Mouse (Mus musculus): ENCODE measurements around the gene Tradd.
"Not testable (repeated sequence)": the region's sequence is repeated elsewhere in the genome, so short reads cannot be mapped to it uniquely, and the experiment has no call there.

Tradd gene

DNA sequence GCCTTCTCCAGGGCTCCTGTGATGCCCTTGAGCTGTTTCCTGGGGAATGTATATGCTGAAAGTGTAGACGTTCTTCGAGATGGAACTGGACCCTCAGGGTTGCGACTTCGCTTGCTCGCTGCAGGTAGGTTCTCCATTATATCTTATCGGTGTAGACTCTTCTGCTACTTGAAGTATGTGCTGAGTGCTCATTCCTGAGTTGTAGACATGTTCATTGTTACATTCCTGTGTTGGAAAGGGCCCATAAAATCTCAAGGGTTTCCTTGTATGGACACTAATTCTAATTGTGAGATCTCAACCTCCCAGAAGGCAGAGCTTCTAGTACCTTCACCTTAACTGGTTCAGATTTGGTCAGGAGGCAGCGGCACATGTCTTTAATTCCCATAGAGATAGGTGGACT, 23.4 kb downstream of the Tradd start:
- no peak for DNase-seq (ENCODE audit: low spot score in 2 of 2)

DNA sequence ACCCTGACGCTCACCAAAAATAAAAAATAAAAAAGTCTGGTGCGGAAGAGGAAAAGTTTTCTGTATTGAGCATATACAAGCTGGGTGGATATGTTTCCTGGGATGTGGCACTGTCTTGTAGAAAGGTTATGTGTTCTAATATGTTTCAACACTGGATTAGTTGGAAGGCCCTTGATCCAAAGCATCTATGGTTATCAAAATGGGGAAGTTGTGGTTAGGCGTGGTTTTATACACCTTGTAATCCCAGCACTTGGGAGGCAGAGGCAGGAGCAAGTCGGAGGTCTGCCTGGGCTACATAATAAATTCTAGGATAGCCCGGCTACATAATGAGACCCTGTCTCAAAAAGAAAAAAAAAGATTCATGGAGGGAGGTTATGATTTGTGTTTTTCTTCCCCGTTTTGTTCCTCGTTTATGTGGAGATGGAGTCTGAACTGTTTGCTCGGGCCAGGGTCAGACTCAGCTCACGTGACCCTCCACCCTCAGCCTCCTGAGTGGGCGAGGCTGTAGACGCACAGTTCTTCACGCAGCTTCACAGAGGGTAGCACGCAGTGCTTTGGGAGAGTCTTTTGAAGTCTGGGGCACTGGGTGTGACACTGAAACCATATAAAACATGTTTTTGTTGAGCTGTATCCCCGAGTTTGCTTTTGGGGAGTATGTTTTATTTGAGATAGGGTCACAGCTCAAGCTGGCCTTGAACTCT, 26.8 kb downstream of the Tradd start:
- DNase-seq (ENCODE audit: low spot score in 2 of 2) = no peak

DNA sequence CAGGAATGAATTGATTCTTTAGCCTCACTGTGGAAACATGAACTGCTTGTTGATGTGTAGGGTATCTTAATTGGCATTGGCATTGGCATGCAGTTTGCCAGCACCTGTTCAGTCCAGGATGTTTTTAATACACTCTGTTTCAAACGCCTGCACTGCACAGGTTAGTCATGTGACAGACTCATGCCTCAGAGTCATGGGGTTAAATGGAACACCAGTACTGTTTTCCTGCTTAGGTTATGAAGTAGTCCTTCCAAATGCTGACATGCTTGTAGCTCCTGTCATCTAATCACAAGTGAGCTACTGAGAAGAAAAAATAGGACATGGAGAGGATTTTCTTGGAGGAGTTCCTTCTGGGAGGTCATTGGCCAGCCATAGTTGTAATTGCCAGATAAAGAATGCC, 29.2 kb downstream of the Tradd start:
- no peak for DNase-seq (ENCODE audit: low spot score in 2 of 2)

DNA sequence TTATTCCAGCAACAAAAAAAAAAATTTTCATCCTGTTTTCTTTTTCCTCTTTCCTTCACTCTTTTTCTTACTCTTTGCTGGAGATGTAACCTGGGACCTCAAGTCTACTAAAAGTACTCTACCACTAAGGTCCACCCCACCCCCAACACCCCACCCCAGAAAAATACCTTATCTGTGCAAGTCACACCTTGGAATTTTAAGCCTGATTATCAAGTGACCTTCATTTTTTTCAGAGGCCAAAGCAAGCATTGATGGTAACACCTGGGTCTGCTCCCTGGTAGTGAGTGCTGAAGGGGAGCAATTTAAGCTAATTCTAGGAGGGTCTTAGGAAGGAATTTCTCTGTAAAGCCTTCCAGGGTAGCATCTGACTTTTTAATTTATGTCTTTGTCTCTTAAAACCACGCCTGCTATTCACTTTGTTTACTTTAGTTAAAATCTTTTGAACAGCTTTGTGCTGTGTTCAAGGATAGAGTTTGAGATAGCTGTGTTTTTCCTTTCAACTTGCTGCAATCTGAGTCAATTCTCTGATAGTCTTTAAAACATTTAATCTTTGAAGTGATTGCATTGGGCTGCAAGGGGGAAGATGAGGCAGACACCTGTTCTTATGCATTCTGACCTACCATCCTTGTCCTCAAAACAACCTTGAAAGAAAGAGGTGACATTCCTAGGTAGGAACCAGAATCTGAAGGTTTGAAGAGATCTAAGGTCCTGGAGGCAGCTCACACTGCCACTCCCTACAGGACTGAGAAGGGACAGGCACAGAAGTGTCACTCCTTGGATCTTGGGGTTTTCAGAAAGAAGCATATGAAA, 31.1 kb downstream of the Tradd start:
- no peak for DNase-seq (ENCODE audit: low spot score in 2 of 2)

DNA sequence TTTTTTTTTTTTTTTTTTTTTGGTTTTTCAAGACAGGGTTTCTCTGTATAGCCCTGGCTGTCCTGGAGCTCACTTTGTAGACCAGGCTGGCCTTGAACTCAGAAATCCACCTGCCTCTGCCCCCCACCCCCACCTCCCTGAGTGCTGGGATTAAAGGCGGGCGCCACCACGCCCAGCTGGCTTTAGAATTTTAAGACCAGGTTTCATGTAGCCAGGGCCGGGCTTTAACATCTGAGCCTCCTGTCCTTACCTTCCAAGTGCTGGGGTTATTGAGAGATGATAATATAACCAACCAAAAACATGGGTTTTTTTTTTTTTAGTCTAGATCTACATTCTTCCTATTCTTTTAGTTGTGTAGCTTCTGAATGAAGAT, 32.1 kb downstream of the Tradd start:
- DNase-seq (ENCODE audit: low spot score in 2 of 2) = not testable (repeated sequence)

DNA sequence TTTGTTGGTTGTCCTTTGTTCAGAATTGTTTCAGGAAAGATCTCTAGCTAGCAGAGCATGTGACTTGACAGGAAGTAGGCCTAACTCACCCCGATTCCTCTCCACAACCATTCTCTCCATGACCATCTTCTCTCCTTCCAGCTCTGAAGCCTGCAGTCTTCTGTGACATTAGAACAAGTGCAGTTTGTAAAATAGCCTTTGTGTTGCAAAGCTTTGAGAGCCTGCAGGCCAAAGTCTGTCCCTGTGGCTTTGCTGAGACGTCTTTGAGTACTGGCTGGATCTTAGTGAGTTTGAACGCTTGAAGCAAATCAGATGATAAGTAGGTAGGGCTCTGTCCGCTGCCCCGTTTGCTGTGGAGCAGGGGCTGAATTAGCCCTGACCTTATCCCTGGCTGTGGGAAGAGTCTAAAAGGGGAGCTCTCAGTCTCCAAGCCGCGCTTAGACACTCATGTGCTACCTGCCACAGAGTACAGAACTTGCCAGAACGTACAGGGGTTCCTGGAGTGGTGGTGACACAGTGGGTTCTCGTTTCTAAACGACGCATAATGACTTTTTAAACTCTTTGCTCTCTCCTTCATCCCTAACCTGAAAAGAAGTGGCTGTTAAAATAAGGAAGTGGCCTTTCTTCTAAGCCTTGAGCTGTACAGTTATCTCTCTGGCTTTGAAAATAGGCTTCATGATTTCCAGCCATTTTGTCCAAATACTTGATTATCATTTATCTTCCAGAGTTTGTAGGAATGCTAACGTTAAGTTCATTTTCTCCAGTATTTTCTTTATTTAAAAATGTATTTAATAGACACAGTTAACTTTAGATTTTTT, 32.7 kb downstream of the Tradd start:
- no peak for DNase-seq (ENCODE audit: low spot score in 2 of 2)

DNA sequence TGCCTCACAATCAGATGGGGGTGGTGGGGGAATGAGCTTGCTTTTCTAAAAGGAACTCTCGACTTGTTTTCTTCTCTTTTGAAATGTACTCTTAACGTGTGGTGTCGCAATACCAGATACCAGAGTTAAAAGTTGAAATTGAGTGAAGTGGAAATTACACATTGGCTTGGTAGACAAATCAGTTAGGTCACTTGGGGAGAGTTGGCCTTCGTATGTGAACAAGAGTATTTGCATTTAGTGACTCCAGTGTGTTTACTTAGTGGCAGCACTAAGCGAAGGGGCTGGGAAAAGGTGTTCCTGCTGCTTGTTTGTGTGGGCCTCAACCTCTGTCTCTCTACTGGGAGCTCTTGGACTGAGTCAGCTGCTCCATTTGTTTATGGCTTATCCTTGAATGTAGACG, 38.5 kb downstream of the Tradd start:
- DNase-seq (ENCODE audit: low spot score in 2 of 2) = no peak

DNA sequence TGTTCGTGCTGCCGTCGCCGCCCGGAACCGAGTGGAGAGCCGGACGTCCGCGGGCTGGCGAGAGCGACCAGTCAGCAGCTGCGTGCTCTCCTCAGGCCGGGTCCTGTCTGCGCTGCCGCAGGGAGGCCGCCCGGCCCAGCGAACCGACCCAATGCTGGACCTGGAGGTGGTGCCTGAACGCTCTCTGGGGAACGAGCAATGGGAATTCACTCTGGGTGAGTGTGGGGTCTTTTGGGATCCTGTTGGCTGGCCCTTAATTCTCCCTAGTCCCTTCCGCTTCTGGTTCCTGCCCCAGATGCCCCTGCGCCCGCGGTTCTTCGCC, 39.2 kb downstream of the Tradd start:
- DNase-seq (ENCODE audit: low spot score in 2 of 2) = no peak

DNA sequence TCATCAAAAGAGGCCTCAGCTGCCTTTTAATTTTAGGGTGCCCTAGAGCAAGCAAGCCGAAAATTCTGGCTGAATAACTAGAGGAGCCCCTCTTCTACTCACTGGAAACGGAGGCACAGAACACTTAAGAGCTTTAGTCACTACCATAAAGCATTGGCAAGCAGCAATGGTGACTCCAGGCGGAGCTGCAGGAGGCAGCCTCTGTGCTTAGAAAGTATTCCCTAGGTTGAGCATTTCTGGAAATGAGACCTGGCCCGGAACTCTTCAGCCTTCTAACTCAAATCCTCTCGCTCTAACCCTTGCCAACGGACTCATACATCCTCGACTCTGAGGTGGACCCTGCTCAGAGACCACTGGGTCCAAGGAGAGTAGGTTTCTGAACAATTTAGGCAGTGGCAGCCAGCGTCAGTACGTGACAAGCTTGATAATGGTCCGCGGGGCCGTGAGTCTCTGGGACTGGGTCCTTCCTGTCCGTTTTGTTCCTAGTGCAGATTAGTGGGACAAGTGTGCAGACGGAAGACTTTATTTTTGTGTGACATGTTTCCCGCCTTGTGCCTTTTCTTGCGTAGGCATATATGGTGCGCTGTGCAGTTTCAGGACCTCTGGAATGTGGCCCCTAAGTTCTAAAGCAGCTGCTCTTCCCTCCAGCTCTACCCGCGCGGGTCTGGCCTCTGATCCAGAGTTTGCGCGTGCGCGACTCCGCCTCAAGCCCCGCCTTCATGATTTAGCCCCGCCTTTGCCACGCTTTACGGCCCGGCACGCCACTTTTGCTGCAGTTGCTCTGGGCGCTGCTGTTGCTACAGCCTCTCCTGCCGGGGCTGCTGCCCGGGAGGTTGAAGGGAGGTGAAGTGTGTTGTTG, 39.8 kb downstream of the Tradd start, which contains the start of gene D230025D16Rik:
Gene D230025D16Rik, plus strand, starts transcription at position 733 of the 859 bp plus-strand sequence.
- peak; percentile 89 to 92 for DNase-seq (ENCODE audit: low spot score in 2 of 2)

DNA sequence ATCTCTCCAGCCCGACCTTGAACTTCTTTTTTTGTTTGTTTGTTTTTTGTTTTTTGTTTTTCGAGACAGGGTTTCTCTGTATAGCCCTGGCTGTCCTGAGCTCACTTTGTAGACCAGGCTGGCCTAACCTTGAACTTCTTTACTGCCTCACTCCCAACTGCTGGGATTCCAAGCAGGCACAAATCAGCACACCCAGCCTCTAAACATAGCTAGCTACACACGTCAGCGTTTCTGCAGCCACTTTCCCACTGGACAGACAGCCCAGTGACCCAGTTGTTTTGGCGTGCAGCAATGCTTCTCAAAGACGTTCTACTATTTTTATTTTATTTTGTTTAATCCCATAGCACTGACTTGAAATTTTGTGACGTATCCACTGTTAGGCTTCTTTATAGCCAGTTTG, 40.6 kb downstream of the Tradd start:
- DNase-seq (ENCODE audit: low spot score in 2 of 2) = no peak

DNA sequence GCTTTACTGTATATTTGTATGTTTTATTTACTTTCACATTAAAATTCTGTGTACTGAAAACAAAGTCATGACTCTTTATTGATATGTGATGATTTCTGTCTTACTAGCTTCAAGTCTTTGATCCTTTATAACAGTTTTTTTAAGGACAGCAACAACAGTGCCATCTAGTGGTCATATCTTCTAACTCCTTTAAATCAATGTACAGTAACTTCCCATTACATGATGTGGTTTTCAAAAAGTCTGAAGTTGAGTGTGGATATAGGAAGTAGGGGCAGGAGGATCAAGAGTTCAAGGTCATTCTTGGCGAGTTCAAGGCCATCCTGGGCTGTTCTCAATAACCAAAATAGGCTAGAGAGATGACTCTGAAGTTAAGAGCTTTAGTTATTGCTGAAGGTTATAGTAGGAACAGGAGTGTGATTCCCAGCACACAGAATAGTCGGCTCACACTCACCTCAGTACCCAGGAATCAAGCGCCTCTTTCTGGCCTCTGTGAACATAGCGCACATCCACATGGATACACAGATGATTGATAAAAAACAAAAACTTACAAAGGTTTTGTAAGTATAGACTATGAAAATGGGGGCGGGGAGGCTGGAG, 46.4 kb downstream of the Tradd start:
- DNase-seq (ENCODE audit: low spot score in 2 of 2) = no peak

DNA sequence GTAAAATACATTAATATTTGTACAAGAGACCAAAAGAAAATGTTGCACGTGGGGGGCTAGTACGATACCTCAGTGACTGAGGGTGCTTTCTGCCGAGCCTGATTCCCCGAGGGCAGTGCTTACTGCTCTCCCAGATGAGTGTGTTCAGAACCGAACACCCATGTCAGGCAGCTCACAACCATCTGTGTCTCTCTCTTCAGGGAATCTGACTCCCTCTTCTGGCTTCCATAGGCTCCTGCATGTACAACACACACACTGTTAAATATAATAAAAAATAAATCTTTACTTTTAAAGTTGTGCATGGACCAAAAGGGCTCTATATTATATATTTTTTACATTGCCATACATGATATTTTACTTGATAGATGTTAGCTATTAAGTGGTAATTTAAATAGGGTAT, 50.3 kb downstream of the Tradd start:
- no peak for DNase-seq (ENCODE audit: low spot score in 2 of 2)

DNA sequence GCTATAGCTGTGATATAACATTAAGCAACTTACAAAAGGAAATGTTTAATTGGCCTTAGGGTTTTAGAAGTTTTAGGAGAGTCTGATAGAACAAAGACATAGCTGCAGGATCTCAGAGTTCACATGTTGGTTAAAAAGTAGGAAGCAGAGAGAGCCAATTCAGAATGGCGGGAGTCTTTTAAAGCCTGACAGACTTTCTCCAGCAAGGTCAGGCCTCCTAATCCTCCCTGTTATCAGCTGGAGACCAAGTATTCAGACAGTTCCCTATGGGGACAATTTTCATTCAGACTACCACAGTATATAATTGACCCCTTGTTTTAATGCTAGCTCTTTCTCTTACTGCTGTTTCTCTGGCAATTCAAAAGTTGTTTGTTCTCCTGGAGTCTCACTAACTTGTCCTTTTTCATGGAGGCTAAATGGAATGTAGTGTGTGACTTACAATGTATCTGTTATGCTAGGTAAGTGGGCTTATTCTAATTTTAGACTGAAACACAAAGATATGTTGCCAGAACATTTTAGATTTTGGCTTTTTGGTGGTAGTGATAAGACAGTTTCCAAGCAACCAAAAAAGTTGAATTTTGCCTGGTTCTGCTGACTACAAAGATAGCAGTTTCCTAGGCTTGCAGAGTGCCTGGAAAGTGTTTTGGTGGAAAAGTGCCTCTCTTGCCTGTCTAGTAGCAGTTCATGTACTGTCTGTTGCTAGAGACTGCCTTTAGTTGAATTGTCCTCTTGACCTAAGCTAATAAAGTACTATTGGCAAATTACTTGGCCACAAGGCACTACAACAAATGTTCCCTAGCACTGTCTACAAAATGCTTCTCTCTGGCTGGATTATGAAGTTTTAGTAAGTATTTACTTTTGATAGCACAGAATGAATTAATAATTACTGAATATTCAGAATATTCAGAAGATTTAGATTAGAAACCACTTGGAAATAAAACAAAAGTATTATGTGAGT, 55.0 kb downstream of the Tradd start:
- DNase-seq (ENCODE audit: low spot score in 2 of 2) = no peak

All from frontal cortex, postnatal 14 days (tissue).